26 mouse cellular contexts compared by ENCODE assay signal in the genomic region with DNA sequence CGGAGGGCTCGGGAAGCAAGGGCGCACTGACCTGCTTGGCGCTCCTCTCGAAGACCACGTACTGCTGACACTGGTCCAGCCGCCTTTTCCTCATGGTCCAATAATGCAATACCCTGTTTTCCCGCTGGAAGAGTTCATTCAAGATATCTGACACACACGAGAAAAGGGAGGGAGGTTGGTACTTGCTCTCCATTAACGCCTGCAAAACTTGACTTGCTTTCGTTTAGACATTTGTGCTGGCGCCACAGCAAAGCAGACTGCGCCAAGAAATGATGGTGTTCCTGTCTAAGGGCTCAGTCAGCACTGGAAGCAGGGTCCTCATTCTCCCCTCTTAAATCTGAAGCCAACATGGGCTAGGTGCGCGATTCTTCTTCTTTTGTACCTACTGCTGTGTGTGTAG.
DNase-seq lines count a peak whose midpoint lies in the region; ATAC-seq lines count a peak whose summit lies in the region.
"Had no signal": no experiment of that assay in that cellular context is flagged by ENCODE, and none has a peak within 500 bp of the region (broad histone marks: within the 10 kb centered on the region; RNA-seq: fewer than 3 reads in every experiment).

No protein-coding gene starts in this region.

- H3K9me3 ChIP-seq in forebrain, embryonic 15.5 days, result no peaks in the 10 kb centered on the region
- H3K9me3 ChIP-seq in forebrain, embryonic 10.5 days, result no peaks in the 10 kb centered on the region
- H3K9me3 ChIP-seq in forebrain, embryonic 16.5 days (ENCODE audit: control insufficient read depth, low read length), result no peaks in the 10 kb centered on the region
- H3K9me3 ChIP-seq: embryonic facial prominence, embryonic 12.5 days; embryonic facial prominence, embryonic 15.5 days; heart, embryonic 10.5 days; heart, embryonic 13.5 days had no signal

- 68% methylated on average over 15 of the region's 15 CpGs for WGBS in forebrain, embryonic 15.5 days
- 94% methylated on average over 15 of the region's 15 CpGs for WGBS in forebrain, embryonic 10.5 days
- WGBS in forebrain, embryonic 16.5 days, result 74% methylated on average over 15 of the region's 15 CpGs

- no peak overlapping the region for H3K4me2 ChIP-seq in forebrain, embryonic 15.5 days (replicated peaks)
- H3K4me2 ChIP-seq in forebrain, embryonic 16.5 days (ENCODE audit: low read length), result no peak overlapping the region
- H3K4me2 ChIP-seq: embryonic facial prominence, embryonic 12.5 days; embryonic facial prominence, embryonic 15.5 days; heart, embryonic 13.5 days; hindbrain, embryonic 14.5 days had no signal

- DNase-seq in forebrain, embryonic 10.5 days (ENCODE audit: extremely low spot score, low spot score), result no peak
- peak; percentile 23 for DNase-seq in ZHBTc4 (ENCODE audit: low read depth, low spot score)
- DNase-seq in lung, postnatal 36 days, result no peak
- no peak for DNase-seq in kidney, postnatal 25 days
- DNase-seq: adrenal gland, postnatal 10 days; adrenal gland, postnatal 36 days; cerebellum, adult 11 months; cerebellum, adult 2 months; cerebellum, adult 9-11 months; cerebellum, postnatal 25 days; gastrocnemius, postnatal 10 days; gastrocnemius, postnatal 36 days; heart, adult 2 months; heart, postnatal 14 days; heart, postnatal 4 days had no signal

- peaks cover 82% of the 10 kb centered on the region for H3K36me3 ChIP-seq in forebrain, embryonic 15.5 days
- peaks cover 98% of the 10 kb centered on the region for H3K36me3 ChIP-seq in forebrain, embryonic 10.5 days (replicated peaks)
- peaks cover 31% of the 10 kb centered on the region for H3K36me3 ChIP-seq in forebrain, embryonic 16.5 days (ENCODE audit: control insufficient read depth, insufficient read depth)

- peaks cover 6% of the 10 kb centered on the region for H3K4me1 ChIP-seq in forebrain, embryonic 15.5 days
- H3K4me1 ChIP-seq in forebrain, embryonic 10.5 days, result peaks cover 9% of the 10 kb centered on the region; the same call in 1 of the 2 replicates
- H3K4me1 ChIP-seq in forebrain, embryonic 16.5 days (replicated peaks; ENCODE audit: control insufficient read depth, insufficient read depth, low read length), result peaks cover 4% of the 10 kb centered on the region; the same call in 1 of the 2 replicates
- H3K4me1 ChIP-seq: embryonic facial prominence, embryonic 12.5 days; embryonic facial prominence, embryonic 15.5 days had no signal

- H3K9ac ChIP-seq in forebrain, embryonic 15.5 days (replicated peaks), result no peak overlapping the region
- H3K9ac ChIP-seq in forebrain, embryonic 16.5 days (replicated peaks; ENCODE audit: low read depth, low read length), result no peak overlapping the region
- H3K9ac ChIP-seq: embryonic facial prominence, embryonic 12.5 days; embryonic facial prominence, embryonic 15.5 days; heart, embryonic 13.5 days; hindbrain, embryonic 14.5 days had no signal

- peak overlapping the region; percentile 11; the same call in 1 of the 2 replicates for H3K27ac ChIP-seq in forebrain, embryonic 15.5 days (replicated peaks)
- no peak overlapping the region for H3K27ac ChIP-seq in forebrain, embryonic 10.5 days
- H3K27ac ChIP-seq in forebrain, embryonic 16.5 days (ENCODE audit: low read length), result no peak overlapping the region
- H3K27ac ChIP-seq: embryonic facial prominence, embryonic 12.5 days; embryonic facial prominence, embryonic 15.5 days; heart, adult 2 months; heart, embryonic 10.5 days; hindbrain, embryonic 14.5 days; hindbrain, postnatal 0 days had no signal

- H3K27me3 ChIP-seq in forebrain, embryonic 15.5 days, result no peaks in the 10 kb centered on the region
- H3K27me3 ChIP-seq in forebrain, embryonic 10.5 days (ENCODE audit: poor library complexity, severe bottlenecking), result no peaks in the 10 kb centered on the region
- H3K27me3 ChIP-seq in forebrain, embryonic 16.5 days (replicated peaks; ENCODE audit: control insufficient read depth, insufficient read depth, low read length), result no peaks in the 10 kb centered on the region
- H3K27me3 ChIP-seq: embryonic facial prominence, embryonic 12.5 days; embryonic facial prominence, embryonic 15.5 days; heart, embryonic 13.5 days had no signal

- no peak overlapping the region for H3K4me3 ChIP-seq in forebrain, embryonic 15.5 days
- no peak overlapping the region for H3K4me3 ChIP-seq in forebrain, embryonic 10.5 days
- H3K4me3 ChIP-seq in forebrain, embryonic 16.5 days (replicated peaks; ENCODE audit: low read length), result no peak overlapping the region
- H3K4me3 ChIP-seq: embryonic facial prominence, embryonic 12.5 days; embryonic facial prominence, embryonic 15.5 days; heart, adult 2 months; heart, embryonic 10.5 days; heart, embryonic 13.5 days had no signal

- ATAC-seq in forebrain, embryonic 15.5 days (replicated peaks), result peak; percentile 41
- ATAC-seq in forebrain, embryonic 16.5 days, result peak; percentile 25
- ATAC-seq: CD4-positive, CD25-positive, alpha-beta regulatory T cell, adult 4 months; hindbrain, postnatal 0 days; inflammation-experienced regulatory T-cells, adult 6 months; intestine, embryonic 16.5 days had no signal
